Mouse (Mus musculus) WW6 (cell line): ENCODE data around the gene Grb2.

ENCODE experiments used
- DNase-seq: peaks from one replicate; pipeline ENCODE4 v3.0.0-alpha.2; 2013; ENCODE audit warnings: low read depth, low spot score

The Grb2 gene

DNA sequence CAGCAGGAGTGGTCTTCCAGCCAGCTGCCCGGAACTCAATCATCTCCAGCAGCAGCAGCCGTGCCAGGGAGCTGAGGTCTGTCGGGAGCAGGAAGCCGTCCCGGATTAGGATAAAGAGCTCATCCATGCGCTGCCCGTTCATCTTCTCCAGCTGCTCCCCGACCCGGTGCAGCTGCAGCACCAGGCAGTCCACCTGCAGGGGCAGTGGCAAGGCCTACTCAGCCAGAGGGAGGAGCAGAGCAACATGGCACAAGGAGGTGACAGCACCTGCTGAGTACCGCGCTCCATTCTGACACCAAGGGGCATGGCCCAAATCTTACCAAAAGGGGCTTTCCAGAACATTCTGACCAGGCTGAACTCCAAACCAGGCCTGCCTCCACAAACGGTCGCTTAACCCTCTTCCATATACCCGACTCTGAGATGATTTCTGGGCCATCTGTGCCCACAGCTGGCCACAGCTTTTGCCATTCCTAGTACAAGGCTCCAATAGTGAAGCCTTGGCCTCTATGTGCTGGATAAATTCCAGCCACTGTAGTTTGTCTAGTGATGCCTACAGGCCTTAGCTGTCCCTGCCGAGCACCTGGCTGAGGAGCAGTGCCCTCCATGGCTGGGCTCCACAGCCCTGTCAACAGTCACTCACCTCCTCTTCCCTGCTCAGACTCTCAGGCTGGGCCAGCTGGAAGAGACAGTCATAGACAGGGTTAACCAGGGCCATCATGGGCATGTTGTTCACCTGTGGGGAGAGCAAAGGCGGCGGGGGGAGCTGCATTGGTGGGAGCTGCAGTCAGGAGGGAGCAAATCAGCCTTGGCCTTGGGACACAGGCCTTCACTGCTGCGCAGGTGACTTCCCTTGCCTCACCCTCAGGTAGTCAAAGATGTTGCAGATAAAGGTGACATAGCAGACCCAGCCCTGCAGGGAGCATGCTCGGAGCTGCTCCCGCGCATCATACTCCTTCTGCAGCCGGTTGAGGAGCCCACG lies 99.7 kb downstream of the Grb2 start:
- no peak for DNase-seq

DNA sequence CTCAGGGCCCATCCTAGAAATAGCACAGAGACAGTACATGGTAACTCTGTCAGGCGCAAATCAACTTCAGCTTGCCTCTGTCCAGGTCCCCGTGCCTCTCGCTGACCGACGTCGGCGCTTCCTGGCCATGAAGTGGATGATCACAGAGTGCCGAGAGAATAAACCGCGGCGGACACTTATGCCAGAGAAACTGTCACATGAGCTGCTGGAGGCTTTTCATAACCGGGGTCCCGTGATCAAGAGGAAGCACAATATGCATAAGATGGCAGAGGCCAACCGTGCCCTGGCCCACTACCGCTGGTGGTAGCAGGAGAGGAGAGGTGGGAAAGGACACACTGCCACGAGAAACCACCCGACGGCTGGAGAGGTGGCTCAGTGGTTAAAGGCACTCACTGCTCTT lies 101.7 kb downstream of the Grb2 start:
- DNase-seq = no peak

DNA sequence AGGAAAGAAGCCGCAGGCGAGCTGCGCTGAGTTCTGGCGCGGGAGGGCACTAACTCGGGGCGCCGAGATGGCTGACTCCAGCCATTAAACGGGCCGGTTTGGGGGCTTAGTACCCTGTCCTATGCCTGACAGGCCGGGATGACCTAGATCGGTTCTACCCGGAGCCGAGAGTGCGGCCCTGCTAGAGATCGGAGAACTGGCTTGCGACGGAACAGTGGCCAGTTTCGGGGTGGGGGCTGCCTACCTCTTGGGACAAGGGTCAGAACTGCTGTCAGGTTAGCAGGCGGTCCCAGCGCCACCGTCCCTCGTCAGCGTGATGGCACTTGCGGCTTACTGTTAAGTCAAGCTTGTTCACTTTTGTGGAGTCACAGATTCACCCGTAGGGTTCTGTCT lies 104.1 kb downstream of the Grb2 start:
- DNase-seq = no peak

DNA sequence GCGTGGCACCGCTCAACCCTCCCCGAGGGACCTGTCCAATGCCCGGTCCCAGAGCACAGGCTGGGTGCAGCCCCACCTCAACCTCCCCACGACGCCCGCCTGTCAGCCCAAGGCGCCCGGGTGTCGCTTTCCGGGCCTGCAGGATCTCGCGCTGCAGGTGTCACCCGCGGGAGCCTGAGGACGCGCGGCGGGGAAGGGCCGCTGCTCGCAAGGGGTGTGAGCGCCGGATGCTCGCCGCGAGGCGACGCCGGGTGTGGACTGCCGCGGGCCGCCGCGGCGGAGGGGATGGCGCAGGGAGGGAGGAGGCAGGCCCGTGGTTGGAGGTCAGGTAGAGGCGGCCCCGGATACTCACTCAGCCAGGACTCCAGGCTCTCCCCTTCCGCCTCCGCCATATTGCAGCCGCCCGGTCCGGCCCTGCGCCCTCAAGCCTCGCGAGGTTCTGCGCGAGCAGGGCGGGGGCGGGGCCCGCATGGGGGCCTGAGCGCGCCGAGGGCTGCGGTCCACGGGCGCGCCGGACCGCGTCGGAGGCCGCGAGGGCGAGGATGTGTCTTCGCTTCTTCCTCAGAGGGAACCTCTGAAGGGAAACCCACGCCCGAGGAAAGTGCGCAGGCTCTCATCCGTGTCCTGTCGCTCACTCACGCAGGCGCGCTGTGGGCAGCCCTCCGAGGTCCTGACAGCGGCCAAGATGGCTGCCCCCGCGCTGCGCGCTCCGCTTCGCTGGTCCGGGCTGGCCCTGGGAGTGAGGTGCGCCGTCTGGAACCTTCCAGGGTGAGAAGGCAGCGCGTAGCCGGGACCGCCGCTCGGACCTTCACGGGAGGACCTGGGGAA lies 104.7 kb downstream of the Grb2 start, which contains the start of the genes Mrps7 and Gga3:
Gene Mrps7 (plus strand): TSS at position 450 of the 828 bp plus-strand sequence.
Gene Gga3 (minus strand): TSS at position 576 of the 828 bp plus-strand sequence.
- peak; percentile 82 for DNase-seq

DNA sequence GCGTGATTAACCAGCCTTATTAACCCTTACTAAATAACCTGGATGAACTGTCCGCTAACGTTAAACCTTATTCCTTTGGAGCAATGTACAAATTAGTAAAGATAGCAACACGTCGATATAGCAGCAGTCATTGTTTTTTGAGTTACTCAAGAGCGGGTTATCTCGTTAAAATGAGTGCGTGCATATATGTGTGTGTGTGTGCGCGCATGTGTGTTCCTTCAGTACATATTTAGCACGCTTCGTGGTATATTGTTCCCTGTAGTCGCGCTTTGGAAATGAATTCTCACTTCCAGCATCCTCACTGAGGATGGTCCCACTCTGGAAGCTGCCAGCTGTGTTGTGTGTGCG lies 105.3 kb downstream of the Grb2 start:
- DNase-seq = no peak

DNA sequence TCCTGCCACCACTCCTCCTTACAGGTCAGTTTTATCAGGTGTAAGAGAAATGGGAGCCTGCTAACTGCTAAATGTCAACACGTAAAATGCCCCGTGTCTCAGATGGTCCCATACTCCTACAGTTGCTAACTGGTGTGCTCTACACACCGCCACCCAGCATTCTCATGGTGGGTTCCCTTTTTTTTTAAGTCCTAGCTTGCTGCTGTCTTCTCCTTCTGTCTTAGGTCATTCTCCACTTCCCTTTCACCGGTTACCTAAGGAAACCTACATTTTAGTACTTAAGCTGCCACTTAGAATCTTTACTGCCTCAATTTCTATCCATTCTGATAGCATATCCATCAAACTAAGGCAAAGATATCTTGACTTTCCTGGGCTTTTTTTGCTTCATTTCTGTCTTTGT lies 107.2 kb downstream of the Grb2 start:
- DNase-seq = no peak

DNA sequence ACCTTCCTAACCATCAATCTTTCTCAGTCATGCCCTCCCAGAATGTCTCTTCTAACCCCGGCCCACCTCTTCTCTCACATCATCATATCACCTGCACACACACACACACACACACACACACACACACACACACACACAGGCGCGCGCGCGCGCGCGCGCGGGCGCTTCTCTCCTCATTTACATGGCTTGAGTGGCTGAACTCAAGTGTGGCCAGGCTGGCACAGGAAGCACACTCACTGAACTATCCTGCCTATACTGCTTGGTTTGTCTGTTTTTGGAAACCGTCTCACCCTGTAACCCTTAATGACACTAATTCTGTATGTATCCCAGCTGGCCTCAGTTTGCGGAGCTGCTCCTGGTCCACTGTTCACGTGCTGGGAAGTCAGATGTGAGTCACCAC lies 107.7 kb downstream of the Grb2 start:
- no peak for DNase-seq

DNA sequence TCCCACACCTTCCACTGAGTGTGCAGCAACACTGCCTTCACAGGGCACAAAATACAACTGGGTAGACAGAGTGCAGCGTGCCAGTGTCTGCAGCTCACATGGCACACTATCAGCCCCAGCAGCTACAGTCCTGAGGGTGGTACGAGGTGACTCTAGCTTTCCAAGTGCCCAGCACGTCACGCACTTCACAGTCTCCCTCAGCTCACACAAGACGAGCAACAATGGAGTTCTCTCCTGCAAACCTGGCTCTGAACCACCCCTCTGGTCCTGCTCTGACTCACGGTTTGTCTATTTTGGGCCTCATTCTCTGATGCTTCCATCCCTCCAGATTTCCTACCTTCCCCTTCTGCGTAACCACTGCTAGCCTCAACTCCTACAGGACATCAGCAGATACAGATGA lies 108.7 kb downstream of the Grb2 start:
- no peak for DNase-seq

DNA sequence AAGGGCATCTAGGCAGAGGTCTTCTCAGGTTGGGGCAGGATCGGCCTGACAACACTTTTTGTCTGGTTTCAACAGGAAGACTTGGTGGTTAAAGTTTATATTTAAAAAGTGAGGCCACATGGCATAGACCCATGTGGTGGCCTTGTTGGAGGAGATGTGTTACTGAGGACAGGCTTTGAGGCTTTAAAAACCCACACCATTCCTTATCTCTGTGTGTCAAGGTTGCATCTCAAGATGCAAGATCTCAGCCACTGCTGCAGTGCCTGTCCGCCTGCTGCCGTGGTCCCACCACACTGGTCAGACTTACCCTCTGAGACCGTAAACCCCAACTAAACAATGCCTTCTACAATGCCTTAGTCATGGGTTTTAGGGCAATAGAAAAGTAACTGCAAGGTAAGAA lies 110.1 kb downstream of the Grb2 start:
- DNase-seq = no peak

DNA sequence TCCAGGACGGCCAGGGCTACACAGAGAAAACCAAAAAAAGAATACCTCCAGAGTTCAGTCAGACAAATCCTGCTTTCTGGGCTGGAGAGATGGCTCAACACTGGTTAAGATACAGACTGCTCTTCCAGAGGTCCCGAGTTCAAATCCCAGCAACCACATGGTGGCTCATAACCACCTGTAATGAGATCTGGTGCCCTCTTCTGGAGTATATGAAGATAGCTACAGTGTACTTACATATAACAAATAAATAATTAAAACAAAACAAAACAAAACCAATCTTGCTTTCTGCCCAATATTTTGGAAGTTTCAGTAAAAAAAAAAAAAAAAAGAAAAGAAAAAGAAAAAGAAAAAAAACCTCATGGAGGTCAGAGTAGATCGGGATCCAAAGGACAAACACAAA lies 113.2 kb downstream of the Grb2 start:
- DNase-seq = no peak
